Mouse (Mus musculus) spleen, adult 2 months (tissue): ENCODE data around the gene Eif4a2. TPM values are rescaled to one million over a fixed set of nuclear protein-coding genes. Genes with fewer than 3 reads are reported as not detected.

ENCODE experiments used
- DNase-seq, 2 experiments: peaks; one replicate each; pipeline versions ENCODE4 v3.0.0 to v3.0.0-alpha.2; 2012 to 2021; ENCODE audit warnings: low spot score in 2 of 2, low read depth in 1 of 2
- H3K27ac ChIP-seq: fragments of 200-500 bp; 2 replicates; pipeline ENCODE4 v1.5.1; 2012; ENCODE audit warnings: low read length, inconsistent platforms; ENCODE audit not compliant: insufficient read depth
- H3K27me3 ChIP-seq: fragments of 200-500 bp; 2 replicates; pipeline ENCODE4 v1.6.1; 2012; ENCODE audit warnings: mild to moderate bottlenecking, moderate library complexity, low read length, inconsistent platforms; ENCODE audit not compliant: control insufficient read depth, insufficient read depth
- H3K36me3 ChIP-seq: fragments of 200-500 bp; 2 replicates; pipeline ENCODE4 v1.6.1; 2012; ENCODE audit warnings: mild to moderate bottlenecking, low read length, inconsistent platforms; ENCODE audit not compliant: control insufficient read depth, insufficient read depth
- H3K4me1 ChIP-seq: fragments of 200-500 bp; 2 replicates; pipeline ENCODE4 v1.6.1; 2011; ENCODE audit warnings: inconsistent platforms; ENCODE audit not compliant: control insufficient read depth, insufficient read depth, insufficient read length
- H3K4me3 ChIP-seq: fragments of 200-500 bp; 2 replicates; pipeline ENCODE4 v1.5.1; 2011; ENCODE audit warnings: mild to moderate bottlenecking, inconsistent platforms; ENCODE audit not compliant: insufficient read depth, insufficient read length; ENCODE audit errors: extremely low read depth
- CTCF ChIP-seq: fragments of 200-500 bp; IDR thresholded peaks from 2 replicates; pipeline ENCODE4 v1.5.1; 2011; ENCODE audit warnings: mild to moderate bottlenecking, inconsistent platforms; ENCODE audit not compliant: insufficient read depth, insufficient read length, insufficient replicate concordance; ENCODE audit errors: extremely low read depth
- POLR2A ChIP-seq: fragments of 200-500 bp; IDR thresholded peaks from 2 replicates; pipeline ENCODE4 v1.6.1; 2011; ENCODE audit warnings: low read depth, low read length, inconsistent platforms
- WGBS: fragments of 180-500 bp; shearing (Covaris S2); methylation state at CpG from one replicate; pipeline ENCODE4 v1.1.7; 2018; 5-methylcytosine and 5-hydroxymethylcytosine counted together
- polyA plus RNA-seq: library from polyadenylated mRNA; depleted of rRNA; stranded (reverse); fragments of >200 nt; gene quantifications from 2 replicates; pipeline ENCODE4 v1.2.3, GENCODE M21; 2012

The Eif4a2 gene
- polyA plus RNA-seq, 1 experiment: 62.8 TPM

DNA sequence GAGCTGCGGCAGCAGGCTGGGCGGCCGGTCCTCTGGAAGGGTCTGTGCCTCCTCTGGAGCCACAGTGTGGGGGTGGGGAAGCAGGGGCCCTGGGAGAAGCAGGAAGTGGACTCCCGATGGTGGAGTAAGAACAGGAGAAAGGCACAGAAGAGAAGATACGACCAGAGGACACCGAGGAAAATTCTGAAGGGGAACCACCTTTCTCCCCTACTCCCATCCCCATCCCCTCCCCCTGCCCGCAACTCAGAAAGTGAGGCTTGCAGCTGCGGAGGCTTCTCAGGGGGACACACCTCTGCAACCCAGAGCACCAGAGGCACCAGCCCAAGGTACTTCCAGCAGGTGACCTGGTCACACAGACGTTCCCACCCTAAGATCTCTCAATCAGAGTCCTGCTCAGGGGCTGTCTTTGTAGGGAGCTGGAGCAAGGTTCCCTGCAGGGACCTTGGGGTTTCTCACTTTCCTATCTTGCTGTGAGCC, 7.1 kb upstream of the Eif4a2 start:
- Histone ChIP-seq H3K27me3 (no peaks in the 10 kb centered on the region), H3K27ac (no peak overlapping the region), H3K4me3 (0 out of 2 replicates have a peak overlapping the region, but pooled peaks have one; percentile 2), H3K4me1 (0 out of 2 replicates have a peak, but pooled peaks cover 4% of the 10 kb centered on the region), H3K36me3 (no peaks in the 10 kb centered on the region)
- 33% methylated on average over 9 of the region's 9 CpGs for WGBS
- DNase-seq: no peak
- TF ChIP-seq CTCF (no peak), POLR2A (no peak)

DNA sequence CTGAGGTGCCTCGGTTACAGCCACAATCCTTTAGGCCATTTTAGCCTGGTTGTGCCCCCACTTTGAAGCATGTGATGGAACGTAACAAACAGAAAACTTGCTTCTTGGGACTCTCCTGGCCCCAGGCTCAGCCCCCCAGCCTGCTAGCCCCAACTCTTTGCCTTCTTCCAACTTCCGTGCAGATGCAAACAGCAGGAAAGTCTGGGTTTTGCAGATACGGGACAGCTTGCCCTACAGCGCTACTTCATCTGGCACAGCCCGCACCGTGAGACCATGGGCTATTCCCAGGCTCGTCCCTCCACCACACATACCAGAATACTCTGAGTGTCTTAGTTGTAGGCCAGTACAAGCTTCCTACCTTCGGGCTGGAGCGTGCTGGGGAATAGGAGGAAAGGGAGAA, 6.6 kb upstream of the Eif4a2 start:
- DNase-seq: no peak
- 58% methylated on average over 10 of the region's 10 CpGs for WGBS

DNA sequence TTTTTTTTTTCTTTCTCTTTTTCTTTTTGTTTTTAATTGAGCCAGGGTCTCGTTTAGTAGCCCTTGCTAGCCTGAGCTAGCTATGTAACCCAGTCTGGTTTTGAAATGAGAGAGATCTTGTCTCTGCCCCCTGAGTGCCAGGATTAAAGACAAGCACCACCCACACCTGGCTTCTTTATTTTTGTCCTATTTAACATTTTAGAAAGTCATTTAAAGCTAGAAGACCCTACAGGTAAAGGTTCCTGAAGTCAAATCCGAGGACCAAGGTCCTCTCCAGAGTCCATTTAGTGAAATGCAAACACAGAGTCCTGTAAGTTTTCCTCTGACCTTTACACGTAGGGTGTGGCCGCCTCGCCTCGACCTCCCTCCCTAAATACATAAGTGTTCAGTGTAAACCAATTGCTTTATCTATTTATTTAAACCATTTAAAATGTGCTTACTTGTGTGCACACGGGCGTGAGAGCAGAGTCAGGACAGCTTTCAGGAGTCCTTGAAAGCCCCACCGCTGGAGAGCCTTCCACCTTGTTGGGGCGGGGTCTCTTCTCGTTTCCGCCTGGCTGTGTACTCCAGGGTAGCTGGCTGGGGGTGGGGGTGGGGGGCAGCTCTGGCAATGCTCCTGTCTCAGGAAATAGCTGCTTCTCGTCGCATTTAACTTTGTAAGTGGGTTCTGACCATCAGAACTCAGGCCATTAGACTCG, 4.8 kb upstream of the Eif4a2 start:
- WGBS: 16% methylated on average over 15 of the region's 15 CpGs
- TF ChIP-seq CTCF: no peak
- no peak for TF ChIP-seq POLR2A
- no peak for DNase-seq
- Histone ChIP-seq H3K4me3 (peak overlapping the region; percentile 49), H3K36me3 (no peaks in the 10 kb centered on the region), H3K4me1 (0 out of 2 replicates have a peak, but pooled peaks cover 4% of the 10 kb centered on the region), H3K27me3 (no peaks in the 10 kb centered on the region), H3K27ac (peak overlapping the region; percentile 45; the same call in 1 of the 2 replicates)

More for the DNA sequence above, 6.6 kb upstream of the Eif4a2 start:
- H3K36me3 ChIP-seq: no peaks in the 10 kb centered on the region
- H3K27ac ChIP-seq: no peak overlapping the region
- TF ChIP-seq CTCF (no peak), POLR2A (no peak)
- H3K4me1 ChIP-seq: 0 out of 2 replicates have a peak, but pooled peaks cover 4% of the 10 kb centered on the region
- no peak overlapping the region for H3K4me3 ChIP-seq
- H3K27me3 ChIP-seq: no peaks in the 10 kb centered on the region

DNA sequence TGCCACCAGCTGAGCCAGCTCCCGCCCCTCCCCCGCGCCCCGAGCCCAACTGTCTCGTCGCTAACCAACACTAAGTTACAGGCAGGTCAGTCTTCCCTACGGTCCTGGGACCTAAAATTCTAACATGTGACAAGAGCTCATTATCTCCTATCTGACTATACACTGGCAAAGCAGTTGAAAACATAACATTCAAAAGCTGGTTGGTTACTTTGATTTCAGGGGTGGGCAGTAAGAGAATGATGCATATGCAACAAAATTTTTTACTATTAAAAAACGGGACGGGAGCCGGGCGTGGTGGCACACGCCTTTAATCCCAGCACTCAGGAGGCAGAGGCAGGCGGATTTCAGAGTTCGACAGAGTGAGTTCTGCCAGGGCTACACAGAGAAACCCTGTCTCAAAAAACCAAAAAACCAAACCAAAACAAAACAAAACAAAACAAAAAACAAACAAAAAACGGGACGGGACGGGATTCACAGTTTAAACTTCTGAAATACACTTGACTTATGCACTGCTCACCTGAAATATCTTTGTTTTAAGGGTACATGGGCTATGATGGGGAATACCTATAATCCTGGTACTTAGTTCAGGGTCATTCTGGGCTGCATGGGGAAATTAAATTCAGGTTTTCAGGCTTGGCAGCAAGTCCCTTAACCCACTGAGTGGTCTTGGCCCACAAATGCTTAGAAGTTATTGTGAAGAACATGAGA, 4.1 kb upstream of the Eif4a2 start:
- WGBS: 21% methylated on average over 17 of the region's 17 CpGs
- peak overlapping the region; percentile 45 for H3K27ac ChIP-seq

DNA sequence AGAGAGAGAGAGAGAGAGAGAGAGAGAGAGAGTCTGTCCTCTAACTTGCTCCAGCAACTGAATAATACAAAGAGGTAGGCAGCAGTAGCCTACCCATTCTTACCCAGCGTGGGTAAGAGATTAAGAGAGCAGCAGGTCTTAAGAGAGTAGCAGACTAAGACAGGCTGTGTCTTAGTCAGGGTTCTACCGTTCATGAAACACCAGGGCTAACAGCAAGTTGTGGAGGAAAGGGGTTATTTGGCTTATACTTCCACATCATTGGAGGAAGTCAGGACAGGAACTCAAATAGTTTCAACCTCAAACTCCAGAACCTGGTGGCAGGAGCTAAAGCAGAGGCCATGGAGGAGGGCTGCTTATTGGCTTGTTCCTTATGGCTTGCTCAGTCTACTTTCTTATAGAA, 3.4 kb upstream of the Eif4a2 start:
- TF ChIP-seq CTCF (no peak), POLR2A (no peak)
- 21% methylated on average over 2 of the region's 2 CpGs for WGBS
- DNase-seq: no peak
- no peak overlapping the region; the same call in 1 of the 2 replicates for H3K27ac ChIP-seq
- no peak overlapping the region for H3K4me3 ChIP-seq
- 0 out of 2 replicates have a peak, but pooled peaks cover 4% of the 10 kb centered on the region for H3K4me1 ChIP-seq
- H3K36me3 ChIP-seq: peaks cover 4% of the 10 kb centered on the region
- H3K27me3 ChIP-seq: no peaks in the 10 kb centered on the region

More for the DNA sequence above, 4.1 kb upstream of the Eif4a2 start:
- Histone ChIP-seq H3K36me3 (no peaks in the 10 kb centered on the region), H3K4me3 (peak overlapping the region; percentile 49), H3K27me3 (no peaks in the 10 kb centered on the region), H3K4me1 (0 out of 2 replicates have a peak, but pooled peaks cover 4% of the 10 kb centered on the region)
- no peak for DNase-seq
- TF ChIP-seq CTCF: no peak
- no peak for TF ChIP-seq POLR2A

DNA sequence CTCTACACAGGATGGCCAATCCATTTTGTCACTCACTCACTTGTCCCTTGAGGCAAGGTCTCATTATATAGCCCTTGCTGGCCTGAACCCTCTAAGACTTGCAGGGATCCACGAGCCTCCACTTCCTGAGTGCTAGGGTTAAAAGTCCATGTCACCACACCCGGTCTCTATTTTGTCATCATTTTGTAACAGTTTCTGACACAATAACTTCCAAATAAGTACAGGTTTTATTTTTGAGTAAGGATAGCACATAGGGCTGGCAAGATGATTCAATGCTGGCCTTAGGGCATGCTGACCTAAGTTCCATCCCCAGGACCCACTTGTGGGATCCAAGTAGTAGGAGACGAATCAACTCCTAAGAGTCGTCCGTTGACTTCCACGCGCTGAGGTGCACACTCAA, 1.1 kb upstream of the Eif4a2 start:
- WGBS: 83% methylated on average over 7 of the region's 7 CpGs

More for the DNA sequence above, 1.1 kb upstream of the Eif4a2 start:
- H3K27ac ChIP-seq: no peak overlapping the region
- TF ChIP-seq CTCF: no peak
- DNase-seq: no peak
- H3K4me1 ChIP-seq: peaks cover 5% of the 10 kb centered on the region
- H3K36me3 ChIP-seq: peaks cover 20% of the 10 kb centered on the region
- no peaks in the 10 kb centered on the region for H3K27me3 ChIP-seq
- no peak overlapping the region for H3K4me3 ChIP-seq
